Mouse (Mus musculus): ENCODE measurements at regions not wholly inside any gene's neighbourhood (a gene's known extent, or its start where the extent isn't known, plus 50 kb on each side); places are given as distances from the start of the nearest gene placed in this dataset.

- peak in 1 of 2 experiments; percentile 14 for DNase-seq (ENCODE audit: low spot score in 2 of 2)
These were observed 67.2 kb downstream of the Mtx3 start for GRCm38 (mm10) chr13:92911660-92912284.

GRCm38 (mm10) chr13:92912661-92913060 is 68.1 kb downstream of the Mtx3 start:
- no peak for DNase-seq (ENCODE audit: low spot score in 2 of 2)

DNA sequence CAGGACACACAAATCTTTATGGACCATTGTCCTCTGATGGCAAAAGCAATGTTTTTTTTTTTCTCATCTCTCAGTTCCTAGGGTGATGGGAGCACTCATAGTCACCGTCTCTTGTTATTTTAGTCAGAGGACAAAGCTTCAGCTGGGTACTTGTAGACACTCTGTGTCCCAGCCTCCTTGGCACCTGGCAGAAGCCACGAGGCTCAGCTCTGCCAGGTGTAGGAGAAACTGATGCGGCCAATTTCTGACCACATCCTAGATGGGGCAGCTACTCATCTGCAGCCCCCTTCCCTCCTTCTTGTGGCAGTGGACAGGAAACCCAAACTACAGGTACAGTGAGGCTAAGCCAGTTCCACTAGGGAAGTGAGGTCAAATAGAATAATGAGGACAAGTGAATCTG is 70.1 kb downstream of the Mtx3 start:
- no peak for DNase-seq (ENCODE audit: low spot score in 2 of 2)

DNA sequence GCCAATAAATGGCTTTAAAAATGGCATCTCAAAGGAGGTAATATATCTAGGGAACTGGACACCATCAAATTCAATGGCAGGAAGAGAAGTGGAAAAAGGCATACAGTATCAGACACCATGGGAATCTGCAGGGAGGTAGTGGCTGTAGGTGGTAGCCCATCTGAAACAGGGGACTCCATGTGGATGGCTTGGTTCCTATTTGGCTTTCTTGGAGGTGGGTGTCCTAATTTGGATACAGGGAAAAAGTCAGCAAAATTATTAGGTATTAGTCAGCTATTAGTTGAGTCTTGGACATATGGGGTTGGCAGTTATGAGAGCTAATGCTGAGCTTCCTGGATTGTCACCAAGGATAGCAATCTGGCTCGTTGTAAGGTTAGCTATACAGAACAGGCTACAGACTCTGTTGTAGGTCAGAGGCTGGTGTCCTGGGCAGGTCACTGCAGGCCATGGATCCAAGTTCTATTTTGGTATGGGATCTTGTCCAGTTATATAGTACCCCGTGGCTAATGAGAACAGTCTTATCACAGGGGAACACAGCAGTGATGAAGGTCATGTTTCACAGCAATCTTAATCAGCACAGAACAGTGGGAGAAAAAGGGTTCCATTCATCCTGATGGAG is 70.8 kb downstream of the Mtx3 start:
- no peak for DNase-seq (ENCODE audit: low spot score in 2 of 2)

DNA sequence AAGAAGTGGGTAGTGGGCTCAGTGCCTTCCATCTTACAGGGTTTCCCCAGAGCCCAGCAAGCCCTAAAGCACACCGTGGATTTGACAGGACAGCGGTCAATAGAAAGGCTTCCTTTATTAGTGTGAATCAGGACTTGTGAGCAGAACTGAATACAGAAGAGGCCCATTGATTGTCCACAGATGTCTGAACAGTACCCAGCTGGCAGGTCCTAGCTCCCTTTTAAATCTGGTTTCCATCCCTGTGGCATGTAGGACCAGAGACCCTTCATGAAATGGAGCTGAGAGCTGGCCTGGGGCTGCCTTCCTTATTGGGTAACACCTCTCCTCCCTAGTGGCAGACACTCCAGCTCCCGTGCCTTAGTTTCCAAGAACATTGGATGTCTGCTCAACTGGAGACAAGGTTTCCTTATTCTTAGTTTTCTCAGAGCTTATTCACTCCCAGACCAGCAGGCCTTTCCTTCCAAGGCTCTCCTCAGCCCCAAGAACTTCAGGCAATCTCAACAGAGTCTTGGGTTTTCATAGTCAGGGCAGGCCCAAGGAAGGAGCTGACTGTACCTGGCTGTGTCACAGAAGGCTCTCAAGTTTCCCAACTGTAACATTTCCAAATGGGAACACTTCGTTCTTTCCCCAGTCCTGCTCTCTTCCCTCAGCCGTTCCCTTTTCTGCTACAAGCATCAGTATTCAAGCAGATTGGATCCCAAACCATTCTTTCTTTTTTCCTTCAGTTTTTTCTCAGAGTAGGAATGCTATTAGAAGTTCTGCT is 71.6 kb downstream of the Mtx3 start:
- DNase-seq (ENCODE audit: low spot score in 2 of 2), result no peak

GRCm38 (mm10) chr13:92919882-92920281 is 75.3 kb downstream of the Mtx3 start:
- no peak for DNase-seq (ENCODE audit: low spot score in 2 of 2)

GRCm38 (mm10) chr13:92921936-92922335 is 77.4 kb downstream of the Mtx3 start:
- DNase-seq (ENCODE audit: low spot score in 2 of 2), result no peak

DNA sequence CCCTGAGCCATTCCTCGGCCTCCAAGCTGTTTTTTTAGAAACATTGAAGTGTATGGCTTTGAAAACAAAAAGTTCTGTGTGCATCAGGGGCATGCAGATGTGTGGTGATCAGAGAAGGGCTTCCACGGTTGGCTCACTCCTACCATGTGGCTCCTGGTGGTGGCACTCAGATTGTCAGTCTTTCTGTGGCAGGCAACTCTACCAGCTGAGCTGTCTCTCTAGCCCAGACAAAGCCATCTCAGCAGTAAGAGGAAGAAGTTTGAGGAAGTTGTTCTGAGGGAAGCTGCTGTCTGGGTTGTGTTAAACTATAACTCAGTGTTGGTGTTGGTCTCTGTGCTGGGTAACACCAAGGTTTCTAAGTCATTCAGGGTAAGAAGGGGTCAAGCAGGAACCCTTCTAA is 78.9 kb downstream of the Mtx3 start:
- DNase-seq (ENCODE audit: low spot score in 2 of 2), result no peak

DNA sequence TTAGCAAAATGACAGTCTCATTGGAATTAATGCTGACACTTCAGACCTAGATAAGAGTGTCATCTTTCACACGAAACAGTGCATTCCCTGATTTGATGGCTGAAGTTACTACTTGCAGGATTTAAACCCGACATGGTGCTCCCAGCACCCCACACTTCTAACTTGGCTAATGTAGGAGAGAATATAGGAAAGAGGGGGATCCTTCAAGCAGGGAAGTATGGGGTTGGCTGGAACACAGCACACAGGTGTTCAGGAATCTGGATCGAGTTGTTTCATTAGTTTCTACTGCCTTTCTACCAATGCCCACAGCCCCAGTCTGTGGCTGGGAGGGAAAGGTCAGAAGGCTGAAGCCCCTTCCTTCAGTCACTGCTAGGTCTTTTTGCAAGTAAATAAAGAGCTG is 79.5 kb downstream of the Mtx3 start:
- DNase-seq (ENCODE audit: low spot score in 2 of 2), result no peak

- DNase-seq (ENCODE audit: low spot score in 2 of 2), result no peak
These were observed 80.6 kb downstream of the Mtx3 start for GRCm38 (mm10) chr13:92925196-92925595.

DNA sequence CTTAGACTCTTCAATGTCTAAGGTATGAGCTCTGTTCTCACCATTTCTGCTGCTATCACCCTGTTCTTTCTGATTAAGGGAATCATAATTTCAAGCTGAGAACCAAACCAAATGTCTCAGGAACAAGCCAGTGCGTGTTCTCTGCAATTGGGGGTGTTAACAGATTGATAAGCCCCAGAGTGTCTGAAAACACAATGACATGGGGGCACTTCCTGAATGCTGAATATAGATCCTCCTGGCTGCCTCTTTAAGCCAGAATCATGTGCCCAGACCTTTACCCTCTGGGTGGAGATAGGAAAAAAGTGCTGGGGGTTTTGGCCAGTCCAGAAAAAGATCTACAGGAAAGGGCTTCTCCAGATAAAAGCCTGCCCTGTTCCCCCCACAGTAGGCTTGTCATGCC is 84.0 kb downstream of the Mtx3 start:
- no peak for DNase-seq (ENCODE audit: low spot score in 2 of 2)

GRCm38 (mm10) chr13:92931696-92932095 is 87.1 kb downstream of the Mtx3 start:
- no peak for DNase-seq (ENCODE audit: low spot score in 2 of 2)

DNA sequence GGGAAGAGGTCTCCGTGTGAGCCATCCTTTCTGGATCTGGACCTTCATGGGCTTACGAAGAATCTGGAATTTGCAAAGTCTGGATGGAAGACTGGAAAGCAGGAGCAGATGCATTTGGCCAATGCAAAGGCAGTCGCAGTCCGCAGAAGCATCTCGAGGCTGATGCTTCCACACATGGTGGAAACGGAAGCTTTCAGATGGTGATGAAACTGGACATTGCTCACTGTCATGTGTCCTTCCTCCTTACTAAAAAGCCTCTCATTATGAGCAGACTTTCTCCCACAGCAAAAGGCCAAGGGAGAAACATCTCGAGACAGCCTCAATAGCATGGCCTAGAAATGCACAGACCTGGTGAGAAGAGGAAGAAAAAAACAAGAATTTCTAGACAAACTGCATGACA is 94.5 kb downstream of the Mtx3 start:
- DNase-seq (ENCODE audit: low spot score in 2 of 2), result no peak

DNA sequence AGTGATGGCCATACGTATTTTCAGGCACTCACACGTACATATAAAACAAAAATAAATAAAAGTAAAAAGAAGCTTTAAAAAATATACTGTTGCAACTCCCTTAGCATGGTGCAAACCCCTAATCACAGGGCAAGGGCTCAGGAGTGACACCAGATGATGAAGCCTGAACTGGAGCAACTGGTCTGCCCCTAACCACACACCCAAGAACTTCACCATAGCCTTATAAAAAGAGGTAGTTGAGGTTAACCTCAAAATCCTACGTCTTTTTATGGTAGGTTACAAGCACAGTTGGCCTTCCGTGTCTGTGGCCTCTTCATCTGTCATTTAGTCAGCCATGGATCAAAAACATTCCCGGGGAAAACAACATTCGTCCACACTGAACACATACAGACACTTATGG is 96.0 kb downstream of the Mtx3 start:
- DNase-seq (ENCODE audit: low spot score in 2 of 2), result no peak

- DNase-seq (ENCODE audit: low spot score in 2 of 2), result no peak
These were observed 104.0 kb downstream of the Mtx3 start for GRCm38 (mm10) chr13:92948560-92948959.

DNA sequence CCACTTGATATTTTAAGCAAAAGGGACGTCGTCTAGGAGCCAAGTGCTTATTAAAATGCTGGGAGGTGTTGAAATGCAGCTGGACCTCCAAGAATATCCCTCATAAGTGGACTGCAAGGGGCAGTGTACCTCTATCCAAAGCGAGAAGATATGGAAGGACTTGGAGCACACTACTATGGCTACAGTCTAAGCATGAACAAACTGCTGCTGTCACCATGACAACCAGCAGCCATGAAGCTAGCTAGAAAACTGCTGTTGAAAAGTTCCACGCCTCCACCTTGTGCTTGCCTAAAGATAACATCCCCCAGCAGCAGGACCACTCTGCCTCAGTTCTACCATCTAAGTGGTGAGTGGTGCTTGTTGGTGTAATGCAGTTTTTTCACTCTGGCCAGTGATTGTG is 115.5 kb downstream of the Mtx3 start:
- peak; percentile 32 to 70 for DNase-seq (ENCODE audit: low spot score in 2 of 2)

- DNase-seq (ENCODE audit: low spot score in 2 of 2), result no peak
These were observed 118.1 kb downstream of the Mtx3 start for GRCm38 (mm10) chr13:92962625-92963024.

GRCm38 (mm10) chr13:92963351-92963895 is 118.9 kb downstream of the Mtx3 start:
- no peak for DNase-seq (ENCODE audit: low spot score in 2 of 2)

GRCm38 (mm10) chr13:92964213-92964743 is 119.7 kb downstream of the Mtx3 start:
- DNase-seq (ENCODE audit: low spot score in 2 of 2), result no peak

GRCm38 (mm10) chr13:92967025-92967610 is 122.6 kb downstream of the Mtx3 start:
- no peak for DNase-seq (ENCODE audit: low spot score in 2 of 2)

DNA sequence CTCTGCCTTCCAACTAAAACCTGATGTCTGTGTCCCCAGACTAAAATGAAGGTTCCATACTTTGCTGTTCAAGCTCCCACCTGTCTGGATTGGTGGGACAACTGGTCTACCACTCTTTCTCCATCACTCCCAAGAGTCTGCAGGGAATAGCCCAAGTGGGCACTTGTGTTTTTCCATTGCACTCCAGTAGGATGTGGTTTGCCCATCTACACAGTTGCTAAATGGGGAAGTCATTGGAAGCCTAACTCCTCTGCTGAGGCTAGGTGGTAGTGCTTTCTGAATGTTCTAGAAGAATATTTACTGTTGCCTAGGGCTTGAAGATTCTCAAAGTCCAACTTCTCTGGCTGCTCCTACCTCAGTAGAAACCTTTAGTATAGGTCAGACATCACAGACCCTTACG is 125.0 kb downstream of the Mtx3 start:
- DNase-seq (ENCODE audit: low spot score in 2 of 2), result no peak

- DNase-seq (ENCODE audit: low spot score in 2 of 2), result peak in 1 of 2 experiments; percentile 4
These were observed 128.3 kb downstream of the Mtx3 start for GRCm38 (mm10) chr13:92972891-92973290.
